Mouse (Mus musculus) lung, postnatal 0 days (tissue): Measurements from ENCODE around the gene Tas2r103.

Experiments
- CTCF ChIP-seq: IDR thresholded peaks from 2 replicates; pipeline ENCODE4 v1.5.1; 2016; ENCODE audit warnings: antibody characterized with exemption, mild to moderate bottlenecking
- EP300 ChIP-seq: IDR thresholded peaks from 2 replicates; pipeline ENCODE4 v1.6.1; 2016; ENCODE audit warnings: antibody characterized with exemption, mild to moderate bottlenecking, control low read depth

DNA sequence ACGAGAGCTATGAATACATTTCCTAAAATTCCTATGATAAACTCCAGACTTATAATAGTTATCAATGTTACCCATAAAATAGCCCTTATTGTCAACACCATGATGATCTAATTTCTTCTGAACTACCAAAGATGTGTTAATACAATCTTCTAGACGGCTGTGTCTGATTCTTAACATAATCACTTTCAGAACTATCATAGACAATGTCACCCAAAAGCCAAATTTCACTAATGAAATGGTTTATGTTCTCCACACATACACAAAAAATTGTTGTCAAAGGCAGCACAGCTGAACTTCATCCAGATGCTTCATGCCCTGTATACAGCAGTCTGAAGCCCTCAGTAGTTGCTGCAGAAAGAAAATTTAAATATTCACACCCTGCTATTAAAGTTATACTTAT, at the start of gene Tas2r103:
- no peak for TF ChIP-seq EP300
- TF ChIP-seq CTCF = no peak
